Mouse (Mus musculus): Measurements from ENCODE around the gene Ireb2.

- TF ChIP-seq ZC3H11A (IDR thresholded peaks at IDR 0.05; ENCODE audit: borderline replicate concordance, low read depth, low read length) (no peak), CHD2 (IDR thresholded peaks at IDR 0.05; ENCODE audit: low read depth, low read length) (no peak), ZNF384 (IDR thresholded peaks at IDR 0.05; ENCODE audit: low read depth, low read length) (no peak), HCFC1 (IDR thresholded peaks at IDR 0.05; ENCODE audit: borderline replicate concordance, insufficient read depth, low read length) (no peak), MAFK (IDR thresholded peaks at IDR 0.05; ENCODE audit: insufficient read depth, low read depth, low read length) (no peak)
Observed at GRCm38 (mm10) chr9:54892111-54892510, 28.5 kb downstream of the Ireb2 start.
